Mouse (Mus musculus) CH12.LX (cell line): Measurements from ENCODE around the gene Cox16.

ENCODE experiments used
- CHD2 ChIP-seq: IDR thresholded peaks from 2 replicates; pipeline ENCODE4 v1.6.1; 2011; ENCODE audit warnings: low read length, improper control_type of control experiment
- CTCF ChIP-seq, 2 experiments: IDR thresholded peaks in 1 of 2; conservative IDR thresholded peaks in 1 of 2; 2 replicates each; pipeline ENCODE4 v1.5.1; 2011 to 2012; ENCODE audit warnings: low read depth in 2 of 2, low read length in 2 of 2, improper control_type of control experiment in 1 of 2, inconsistent platforms in 1 of 2, mild to moderate bottlenecking in 1 of 2, moderate library complexity in 1 of 2
- EP300 ChIP-seq: IDR thresholded peaks from 2 replicates; pipeline ENCODE4 v1.6.1; 2011; ENCODE audit warnings: low read length, improper control_type of control experiment
- ETS1 ChIP-seq: conservative IDR thresholded peaks from 2 replicates; pipeline ENCODE4 v1.6.1; 2012; ENCODE audit warnings: low read depth, mild to moderate bottlenecking, inconsistent platforms, low read length, improper control_type of control experiment, moderate library complexity
- MAX ChIP-seq: IDR thresholded peaks from 2 replicates; pipeline ENCODE4 v1.6.1; 2011; ENCODE audit warnings: low read length, improper control_type of control experiment
- POLR2A ChIP-seq: IDR thresholded peaks from 2 replicates; pipeline ENCODE4 v1.6.1; 2011; ENCODE audit warnings: low read depth, mild to moderate bottlenecking, improper control_type of control experiment, low read length
- TCF12 ChIP-seq: IDR thresholded peaks from 2 replicates; pipeline ENCODE4 v1.6.1; 2014; ENCODE audit warnings: low read depth, mild to moderate bottlenecking, inconsistent platforms, low read length, improper control_type of control experiment
- ZC3H11A ChIP-seq: IDR thresholded peaks from 2 replicates; pipeline ENCODE4 v1.6.1; 2012; ENCODE audit warnings: low read depth, mild to moderate bottlenecking, inconsistent platforms, low read length, improper control_type of control experiment

GRCm38 (mm10) chr12:81333841-81334240 lies 151.1 kb downstream of the Cox16 start:
- TF ChIP-seq CTCF (conservative IDR thresholded peaks at IDR 0.05 in 1 of 2, IDR thresholded peaks at IDR 0.05 in 1 of 2; ENCODE audit: low read depth in 2 of 2, low read length in 2 of 2), result no peak
- TF ChIP-seq TCF12, result no peak
- TF ChIP-seq EP300, result no peak
- no peak for TF ChIP-seq POLR2A
- no peak for TF ChIP-seq MAX
- no peak for TF ChIP-seq CHD2
- TF ChIP-seq ZC3H11A, result no peak
- TF ChIP-seq ETS1, result no peak
